Mouse (Mus musculus) cerebellum, adult 11 months (tissue): ENCODE measurements around the gene Ess2.
"Not testable (repeated sequence)": the region's sequence is repeated elsewhere in the genome, so short reads cannot be mapped to it uniquely, and the experiment has no call there.

ENCODE experiments used
- DNase-seq: peaks from one replicate; pipeline ENCODE4 v3.0.0; 2022

Ess2 gene

DNA sequence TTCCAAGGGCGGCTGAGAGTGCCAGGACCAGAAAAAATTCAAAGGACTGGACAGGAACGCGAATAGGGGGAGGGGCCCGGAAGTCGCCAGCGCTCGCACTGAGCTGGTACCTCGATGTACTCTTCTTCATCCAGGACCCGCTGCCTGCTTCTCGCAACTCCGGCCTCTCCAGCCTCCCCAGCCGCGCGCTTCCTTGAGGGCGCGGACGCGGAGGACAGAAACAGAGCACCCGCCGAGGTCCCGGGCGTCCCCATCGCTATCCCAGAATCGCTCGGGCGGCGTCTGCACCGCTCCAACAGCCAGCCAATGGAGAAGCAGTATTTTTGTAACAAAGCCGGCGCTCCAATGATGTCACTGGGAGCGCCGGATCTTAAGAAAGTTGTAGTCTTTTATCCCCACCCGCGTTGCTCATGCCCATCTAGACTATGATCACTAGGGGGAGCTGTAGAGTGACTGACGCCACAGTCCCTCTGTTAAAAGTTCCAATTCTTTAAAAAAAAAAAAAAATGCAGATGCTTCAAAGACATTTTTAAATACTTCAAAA is at the start of gene Ess2:
Gene Ess2 (minus strand): TSS at position 297 of the 544 bp plus-strand sequence.
- DNase-seq, result peak; percentile 87

DNA sequence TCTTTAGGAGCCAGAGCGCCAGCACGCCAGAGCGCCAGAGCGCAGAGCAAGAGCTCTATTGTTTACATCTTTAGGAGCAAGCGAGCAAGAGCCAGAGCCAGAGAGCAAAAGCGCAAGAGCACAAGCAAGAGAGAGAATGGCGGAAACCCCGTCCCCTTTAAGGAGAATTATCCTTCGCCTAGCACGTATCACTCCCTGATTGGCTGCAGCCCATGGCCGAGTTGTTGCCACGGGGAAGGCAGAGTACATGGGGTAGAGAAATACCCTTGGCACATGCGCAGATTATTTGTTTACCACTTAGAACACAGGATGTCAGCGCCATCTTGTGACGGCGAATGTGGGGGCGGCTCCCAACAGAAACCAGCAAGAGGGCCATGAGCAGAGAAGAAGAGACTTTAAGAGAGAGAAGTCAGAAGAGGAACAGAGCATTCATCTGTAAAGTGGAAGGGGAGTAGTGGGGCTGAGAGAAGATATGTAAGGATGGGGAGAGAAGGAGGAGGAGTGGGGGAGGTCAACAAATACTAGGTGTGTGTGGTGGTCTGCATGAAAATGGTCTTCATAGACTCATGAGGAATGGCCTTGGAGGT is 45.0 kb upstream of the Ess2 start:
- DNase-seq, result not testable (repeated sequence)

DNA sequence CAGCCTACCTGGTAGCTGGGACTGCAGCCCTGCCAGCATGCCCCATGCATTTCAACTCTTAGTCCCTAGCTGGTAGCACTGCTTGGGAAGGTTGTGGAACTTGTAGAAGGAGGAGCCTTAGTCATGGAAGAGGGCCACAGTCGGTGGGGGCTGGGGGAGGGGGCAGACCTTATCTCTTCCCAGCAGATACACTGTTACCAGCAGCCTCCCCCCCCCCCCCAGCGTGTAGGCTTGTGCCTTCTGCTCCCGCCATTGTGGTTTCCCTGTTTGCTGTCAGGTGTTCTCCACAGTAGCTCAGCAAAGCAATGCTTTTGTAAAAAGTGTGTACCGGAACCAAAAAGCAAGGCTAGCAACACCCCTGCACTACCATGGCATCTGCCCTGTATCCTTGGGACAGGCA is 40.5 kb upstream of the Ess2 start:
- no peak for DNase-seq

DNA sequence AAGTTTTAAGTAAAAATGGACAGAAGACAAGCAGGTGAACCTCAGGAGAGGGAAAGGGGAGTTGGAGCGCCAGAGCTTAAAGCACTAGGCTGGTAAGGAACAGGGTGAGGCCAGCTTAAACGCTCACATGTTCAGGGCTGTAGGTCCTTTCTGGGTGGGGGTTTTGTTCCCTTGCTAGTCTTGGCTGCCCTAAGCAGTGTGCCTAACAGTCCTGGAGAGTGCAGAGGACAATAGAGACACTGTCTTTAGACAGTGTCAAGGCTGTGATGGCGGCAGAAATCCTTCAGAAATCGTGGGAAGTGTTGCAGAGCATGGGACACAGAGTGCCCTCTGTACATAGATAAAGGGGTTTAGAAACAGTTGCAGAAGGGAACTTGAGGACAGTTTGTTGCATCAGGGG is 38.9 kb upstream of the Ess2 start:
- no peak for DNase-seq

DNA sequence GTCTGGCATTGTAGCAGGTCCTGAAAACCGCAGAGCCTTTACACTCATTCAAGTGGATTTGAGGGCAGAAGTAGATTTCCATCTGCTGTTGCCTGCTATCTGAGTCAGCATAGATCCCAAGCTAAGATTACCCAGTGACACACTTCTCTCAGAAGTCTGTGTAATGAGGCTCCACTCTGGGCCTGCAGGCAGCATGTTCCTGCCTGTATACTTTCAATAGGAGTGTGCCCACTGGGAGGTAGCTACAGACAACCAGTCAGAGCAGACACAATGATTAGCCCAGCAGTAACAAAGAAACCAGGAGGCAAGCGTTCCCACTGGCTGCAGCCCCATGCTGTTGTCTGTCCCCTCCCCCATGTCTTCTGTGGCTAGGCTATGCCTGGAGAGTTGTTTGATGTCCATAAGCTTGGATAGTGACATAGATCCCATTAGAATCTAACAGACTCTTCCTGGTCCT is 38.3 kb upstream of the Ess2 start:
- no peak for DNase-seq

DNA sequence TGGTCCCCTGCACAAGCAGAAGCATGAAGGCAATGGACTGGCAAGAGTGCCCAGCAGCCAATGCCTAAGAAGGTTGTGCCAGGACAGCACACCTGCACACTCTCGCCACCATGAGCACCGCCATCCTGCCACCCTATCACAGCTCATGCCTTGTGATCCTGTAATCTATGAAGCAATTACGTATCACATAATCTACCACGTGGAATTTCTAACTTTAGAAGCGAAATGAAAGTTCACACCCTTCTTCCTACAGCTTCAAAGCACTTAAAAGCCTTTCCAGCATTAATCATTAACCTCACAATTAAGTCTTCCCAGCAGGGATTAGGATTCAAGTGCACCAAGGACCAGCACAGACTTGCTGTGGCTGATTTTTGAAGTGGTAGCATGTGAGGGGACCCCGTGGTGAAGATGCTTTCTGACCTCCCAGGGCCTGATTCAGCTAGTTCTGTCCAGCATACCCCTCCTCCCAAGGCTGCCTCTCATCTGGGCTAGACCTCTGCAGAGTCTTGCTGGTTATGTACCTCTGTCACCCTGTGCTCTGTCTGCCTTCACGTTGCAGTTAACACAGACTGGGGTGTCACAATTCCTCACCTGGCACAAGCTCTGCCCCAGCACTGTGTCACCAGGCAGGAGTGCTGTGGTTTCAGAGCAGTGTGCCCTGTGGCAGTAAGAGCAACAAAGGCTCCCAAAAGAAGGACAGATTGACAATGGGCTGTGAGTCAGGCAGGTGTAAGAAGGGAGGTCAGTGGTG is 34.1 kb upstream of the Ess2 start:
- no peak for DNase-seq

DNA sequence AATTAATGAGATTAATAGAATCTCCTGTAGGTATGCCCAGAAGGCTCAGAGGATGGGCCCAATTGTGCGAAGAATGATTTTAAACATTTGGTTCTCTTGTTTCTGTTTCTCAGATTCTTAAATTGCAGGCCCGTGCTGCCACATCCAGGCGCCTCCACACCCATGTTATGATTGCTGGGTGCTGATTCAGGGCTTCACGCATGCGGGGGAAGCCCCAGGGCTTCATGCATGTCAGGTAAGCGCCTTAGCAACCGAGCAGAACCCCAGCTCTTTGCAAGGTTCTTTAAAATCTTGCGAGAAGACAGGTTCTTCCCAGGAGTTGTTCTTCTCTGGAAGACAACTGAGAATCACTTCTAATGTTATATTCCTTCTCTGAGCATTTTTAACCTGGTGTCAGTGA is 32.3 kb upstream of the Ess2 start:
- no peak for DNase-seq

DNA sequence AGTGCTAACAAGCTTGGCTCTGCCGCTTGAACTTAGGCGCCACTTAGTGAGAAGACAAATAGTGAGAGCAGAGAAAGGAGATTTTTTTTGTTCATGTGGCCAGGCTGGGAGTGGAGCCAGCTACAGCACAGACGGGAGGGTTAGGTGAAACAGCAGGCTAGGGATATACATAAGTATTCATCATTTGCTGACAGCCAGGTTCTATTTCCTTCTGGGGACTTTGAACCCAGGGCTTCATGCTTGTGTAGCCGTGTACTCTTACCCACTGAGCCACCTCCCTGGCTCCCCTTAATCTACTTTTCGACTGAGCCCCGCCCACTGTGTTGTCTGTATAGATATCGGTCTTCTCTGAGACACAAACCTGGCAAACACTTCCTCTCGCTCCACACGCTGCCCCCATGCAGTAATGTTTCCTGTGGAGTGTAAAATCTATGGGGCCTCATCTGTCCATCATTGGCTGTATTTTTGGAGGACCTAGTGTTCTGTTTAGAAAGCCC is 28.2 kb upstream of the Ess2 start:
- no peak for DNase-seq

DNA sequence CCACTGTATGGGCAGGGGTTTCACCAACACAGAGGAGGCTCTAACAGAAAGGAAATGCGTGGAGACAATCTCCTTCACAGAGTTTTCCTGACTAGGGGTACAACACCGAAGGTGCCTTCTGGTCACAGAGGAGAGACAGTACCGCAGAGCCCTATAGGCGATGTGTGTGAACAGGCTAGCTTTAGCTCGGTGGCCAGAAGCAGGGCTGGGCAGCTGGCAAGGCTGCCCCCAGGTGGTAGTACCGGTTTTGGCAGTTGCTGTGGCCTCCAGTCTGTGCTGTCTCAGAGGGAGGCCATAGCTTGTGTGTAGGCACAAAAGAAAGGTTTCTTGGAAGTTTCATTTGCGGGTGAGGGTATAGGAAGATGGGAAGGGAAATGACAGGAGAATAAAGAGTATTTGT is 27.7 kb upstream of the Ess2 start:
- peak; percentile 67 for DNase-seq

DNA sequence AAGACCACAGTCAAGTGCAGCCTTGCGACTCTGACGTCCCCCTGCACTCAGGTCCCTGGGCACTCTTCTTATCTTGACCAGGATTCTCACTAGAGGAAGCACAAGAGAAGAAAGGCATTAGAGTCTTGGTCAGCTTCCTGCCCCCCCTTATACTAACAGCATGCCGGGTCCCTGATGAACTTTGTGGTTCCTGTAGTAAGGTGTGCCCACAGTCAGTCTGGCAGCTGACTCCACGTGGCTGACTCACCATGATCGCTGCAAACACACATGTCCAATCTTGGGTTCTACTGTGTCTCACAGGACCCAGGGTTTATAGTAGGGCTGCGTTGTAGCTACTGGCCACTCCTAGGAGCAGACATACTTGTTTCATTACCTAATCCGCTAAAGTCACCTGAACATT is 27.0 kb upstream of the Ess2 start:
- DNase-seq, result no peak

DNA sequence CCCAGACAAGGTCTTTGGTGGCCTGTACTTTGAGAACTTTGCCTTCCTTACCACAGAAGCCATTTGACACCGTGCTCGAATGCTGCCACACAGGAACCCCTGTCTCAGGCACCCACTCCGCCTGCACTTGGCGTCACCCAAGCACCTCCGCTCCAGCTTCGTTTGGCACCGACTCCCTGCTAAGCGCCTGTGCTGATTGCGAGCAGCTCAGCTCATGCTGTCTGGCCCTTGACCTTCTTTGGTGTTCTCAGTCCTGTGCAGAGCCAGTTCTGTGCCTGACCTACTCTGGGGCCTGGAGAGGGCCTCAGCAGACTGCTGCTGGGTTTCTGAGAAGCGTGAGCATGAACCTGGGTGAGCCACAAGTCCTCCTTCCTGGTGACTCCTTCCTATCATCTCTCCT is 25.6 kb upstream of the Ess2 start:
- DNase-seq, result no peak

DNA sequence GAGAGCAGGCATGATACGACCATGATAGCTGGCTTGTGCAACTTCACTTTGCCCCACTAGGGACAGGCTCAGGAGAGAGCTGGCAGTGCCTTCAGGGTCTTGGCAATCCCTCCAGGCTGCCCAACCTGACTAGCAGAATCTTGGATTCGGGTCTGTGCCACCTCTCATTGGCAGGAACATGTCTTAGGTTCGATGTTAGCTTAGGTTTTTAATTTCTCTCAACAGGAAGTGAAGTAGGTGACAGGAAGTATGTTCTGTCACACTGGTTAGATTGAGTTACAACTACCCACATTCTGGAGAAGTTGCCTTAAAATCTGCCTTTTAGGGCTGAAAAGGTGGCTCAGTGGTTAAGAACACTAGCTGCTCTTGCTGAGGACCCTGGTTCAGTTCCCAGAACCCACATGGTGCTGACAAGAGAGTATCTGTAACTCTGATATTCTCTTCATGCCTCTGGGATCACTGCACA is 23.3 kb upstream of the Ess2 start:
- DNase-seq, result no peak

DNA sequence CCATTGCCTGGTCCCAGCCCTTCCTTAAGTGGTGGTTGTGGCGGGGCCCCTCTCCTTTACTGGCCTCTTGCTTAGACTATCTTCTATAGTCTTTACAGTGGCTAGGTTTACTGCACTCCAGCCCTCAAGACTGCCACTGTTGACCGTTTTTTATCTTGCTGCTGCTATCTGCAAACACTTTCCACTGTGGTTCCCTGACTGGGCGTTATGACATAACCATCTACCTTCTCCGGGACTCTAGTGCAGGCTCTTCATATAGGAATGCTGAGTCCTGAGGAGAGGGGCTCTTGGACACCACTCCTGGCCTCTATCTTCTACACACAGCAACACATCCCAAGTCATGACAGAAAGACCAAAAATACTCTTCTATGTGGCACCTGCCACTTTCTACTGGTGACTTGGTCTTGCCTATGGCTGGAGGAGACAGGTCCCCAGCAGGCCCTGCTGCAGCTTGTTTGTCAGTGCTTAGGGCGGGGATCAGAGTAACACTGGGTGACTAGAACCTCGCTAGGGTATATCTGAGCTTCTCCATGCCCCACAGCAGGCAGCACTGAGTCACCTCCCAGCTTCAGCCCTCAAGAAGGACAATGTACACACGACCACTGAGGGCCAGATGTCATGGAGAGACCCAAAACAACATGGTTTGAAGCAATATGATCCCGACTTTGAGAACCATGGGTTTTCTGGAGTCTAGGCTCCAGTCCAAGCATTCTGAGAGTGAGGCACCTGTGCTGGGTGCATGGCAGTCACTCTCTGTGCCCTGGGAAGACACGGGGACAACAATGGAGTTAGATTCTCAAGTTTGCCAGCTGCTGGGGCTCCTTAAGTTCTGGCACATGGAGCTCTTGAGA is 22.7 kb upstream of the Ess2 start:
- DNase-seq, result no peak

DNA sequence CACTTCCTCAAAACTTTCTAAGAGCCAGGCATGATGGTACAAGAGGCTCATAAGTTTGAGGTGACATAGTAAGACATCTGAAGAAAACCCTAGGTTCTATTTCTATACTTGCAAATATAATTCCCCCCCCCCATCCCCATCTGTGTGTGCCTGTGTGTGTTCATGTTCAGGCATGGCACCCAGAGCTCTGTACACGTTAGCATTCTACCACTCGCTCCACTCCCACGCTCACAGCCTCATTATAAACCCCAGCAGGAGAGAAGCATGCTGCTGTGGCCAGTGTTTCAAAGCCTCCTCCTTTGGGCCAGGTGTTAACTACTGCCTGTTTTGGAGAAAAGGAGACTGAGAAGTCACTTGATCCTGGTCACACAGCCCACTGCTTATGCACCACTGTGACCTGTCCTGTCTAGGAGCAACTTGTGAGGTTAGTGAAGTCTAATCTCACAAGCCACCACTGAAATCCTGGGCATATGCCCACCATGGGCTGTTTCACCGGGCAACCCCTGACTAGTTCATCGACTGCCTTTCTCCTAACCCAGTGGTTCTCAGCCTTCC is 20.8 kb upstream of the Ess2 start:
- DNase-seq, result no peak

DNA sequence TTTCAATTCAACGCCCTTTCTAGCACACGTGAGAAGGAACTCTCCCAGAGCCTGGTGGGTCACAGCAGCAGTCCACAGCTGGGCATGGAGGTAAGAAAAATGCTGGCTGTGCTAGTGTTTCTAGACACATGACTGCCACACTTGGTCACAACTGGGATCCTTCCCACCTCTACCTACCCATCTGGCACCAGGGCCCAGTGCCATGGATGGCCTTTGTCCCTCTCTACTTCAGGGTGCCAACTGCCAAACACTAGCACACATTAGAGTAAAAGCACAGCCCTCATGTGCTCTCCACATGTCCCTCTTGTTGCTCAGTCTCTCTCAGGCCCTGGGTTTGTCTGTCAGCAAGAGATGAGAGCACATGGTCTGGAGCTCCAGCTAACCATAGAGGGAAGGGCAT is 18.5 kb upstream of the Ess2 start:
- DNase-seq, result no peak

DNA sequence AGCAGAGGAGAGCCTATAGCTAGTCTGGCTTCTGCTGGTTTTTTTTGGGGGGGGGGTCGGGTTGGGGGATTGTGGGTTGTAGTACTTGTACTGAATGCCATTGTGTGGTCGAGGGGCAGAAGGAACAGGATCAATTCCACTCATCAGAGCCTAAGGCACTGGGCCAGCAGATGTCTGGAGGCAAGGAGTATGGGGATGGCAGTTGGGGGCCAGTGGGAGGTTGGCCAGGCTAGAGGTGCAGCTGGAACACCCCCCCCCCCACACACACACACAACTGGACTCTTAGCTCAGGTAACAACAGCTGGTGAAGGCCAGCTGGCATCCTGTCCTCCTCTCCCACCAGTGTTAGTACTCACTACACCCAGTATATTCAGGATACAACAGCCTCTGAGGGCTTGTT is 18.1 kb upstream of the Ess2 start:
- no peak for DNase-seq

DNA sequence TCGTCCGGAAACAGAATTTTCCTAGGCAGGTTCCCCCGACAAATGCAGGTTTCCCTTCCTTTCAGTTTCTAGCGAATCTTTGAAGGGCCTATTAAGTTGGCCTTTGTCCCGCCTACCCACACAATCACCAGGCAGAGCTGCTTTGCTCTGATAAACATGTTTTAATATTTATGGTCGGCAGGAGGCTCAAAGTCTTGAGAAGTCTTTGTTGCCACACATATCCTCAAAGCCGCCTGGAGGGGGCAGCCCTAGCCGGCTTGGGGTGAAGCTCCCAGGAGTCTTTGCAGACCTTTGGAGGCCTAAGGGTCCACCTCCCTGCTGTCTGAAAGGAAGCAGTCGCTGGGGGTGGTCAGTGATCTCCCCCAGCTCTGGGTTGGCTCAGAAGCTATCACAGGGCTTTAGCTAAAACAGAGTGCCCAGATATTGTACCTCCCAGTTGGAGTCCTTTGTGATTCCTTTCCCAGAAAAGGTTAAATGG is 17.5 kb upstream of the Ess2 start:
- DNase-seq, result no peak

DNA sequence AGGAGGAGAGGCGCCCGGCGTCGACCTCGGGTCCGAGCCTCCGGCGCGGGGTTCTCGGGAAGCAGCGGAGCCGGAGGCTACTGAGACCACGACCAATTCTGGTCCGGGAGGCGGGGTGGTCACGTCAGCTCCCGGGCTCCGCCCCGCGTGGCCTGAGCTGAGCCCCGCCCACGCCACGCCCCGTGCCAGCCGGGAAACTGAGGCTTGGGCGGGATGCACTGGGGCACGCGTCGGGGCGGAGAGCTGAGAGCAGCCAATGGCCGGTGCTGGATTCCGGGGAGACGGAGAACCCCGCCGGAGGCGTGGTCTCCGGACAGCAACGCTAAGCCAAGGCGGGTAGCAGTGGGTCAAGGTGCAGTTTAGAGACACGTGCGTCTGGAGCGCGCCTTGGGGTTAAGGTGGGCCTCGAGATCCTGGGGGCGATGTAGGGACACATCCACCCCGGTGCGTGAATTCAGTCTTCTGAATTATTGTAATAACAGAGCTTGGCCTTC is 17.0 kb upstream of the Ess2 start, which contains the start of gene Slc25a1:
Gene Slc25a1 (minus strand): TSS at position 133 of the 494 bp plus-strand sequence.
- DNase-seq, result peak; percentile 60

DNA sequence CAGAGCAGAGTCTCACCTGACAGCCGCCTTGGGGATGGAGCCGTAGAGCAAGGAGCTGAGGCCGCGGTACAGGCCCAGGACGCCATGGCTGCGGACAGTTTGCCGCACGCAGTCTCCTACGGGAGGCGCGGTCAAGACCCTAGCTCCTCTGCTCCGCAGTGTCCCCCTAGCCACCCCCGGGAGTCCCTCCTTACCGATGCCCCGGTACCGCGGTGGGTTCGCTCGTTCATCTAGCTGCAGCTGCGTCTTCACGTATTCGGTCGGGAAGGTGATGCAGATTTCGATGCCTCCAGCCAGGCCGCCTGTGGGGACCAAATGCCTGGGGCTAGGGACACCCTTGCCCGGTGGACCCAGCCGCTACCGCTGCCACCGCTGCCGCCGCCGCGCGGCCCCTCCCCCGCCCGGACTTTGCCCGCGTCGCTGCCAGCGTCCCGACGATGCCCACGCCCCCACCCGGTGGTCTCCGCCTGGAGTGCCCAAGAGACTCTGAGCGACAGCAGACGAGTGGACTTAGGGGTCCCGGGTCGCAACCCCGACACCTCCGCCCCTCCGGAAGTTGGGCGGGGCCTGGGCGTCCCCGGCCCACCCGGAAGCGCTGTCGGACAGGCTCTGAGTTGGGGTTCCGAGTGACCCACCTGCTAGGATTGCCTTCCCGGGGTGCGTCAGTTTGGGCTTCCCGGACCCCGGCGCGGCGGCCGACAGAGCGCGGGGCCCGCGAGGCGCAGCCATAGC is 16.4 kb upstream of the Ess2 start:
- no peak for DNase-seq

DNA sequence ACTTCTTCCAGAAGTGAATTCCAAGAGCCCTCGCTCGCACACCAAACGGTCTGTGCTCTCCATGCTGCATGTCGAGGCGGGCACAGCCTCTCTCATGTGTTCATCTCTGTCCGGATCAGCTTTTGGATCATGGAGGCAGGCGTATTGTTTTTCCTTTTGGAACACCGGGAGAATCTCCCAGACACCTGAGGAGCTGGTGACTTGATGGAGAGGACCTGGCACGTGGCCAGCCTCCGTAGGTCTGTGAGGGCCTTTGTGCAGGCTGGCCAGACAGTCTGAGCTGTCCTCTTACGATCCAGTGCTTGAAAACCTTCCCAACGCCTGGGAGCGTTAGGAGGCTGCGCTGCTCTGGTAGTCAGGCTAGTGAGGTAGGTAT is 11.0 kb upstream of the Ess2 start:
- DNase-seq, result peak; percentile 62

DNA sequence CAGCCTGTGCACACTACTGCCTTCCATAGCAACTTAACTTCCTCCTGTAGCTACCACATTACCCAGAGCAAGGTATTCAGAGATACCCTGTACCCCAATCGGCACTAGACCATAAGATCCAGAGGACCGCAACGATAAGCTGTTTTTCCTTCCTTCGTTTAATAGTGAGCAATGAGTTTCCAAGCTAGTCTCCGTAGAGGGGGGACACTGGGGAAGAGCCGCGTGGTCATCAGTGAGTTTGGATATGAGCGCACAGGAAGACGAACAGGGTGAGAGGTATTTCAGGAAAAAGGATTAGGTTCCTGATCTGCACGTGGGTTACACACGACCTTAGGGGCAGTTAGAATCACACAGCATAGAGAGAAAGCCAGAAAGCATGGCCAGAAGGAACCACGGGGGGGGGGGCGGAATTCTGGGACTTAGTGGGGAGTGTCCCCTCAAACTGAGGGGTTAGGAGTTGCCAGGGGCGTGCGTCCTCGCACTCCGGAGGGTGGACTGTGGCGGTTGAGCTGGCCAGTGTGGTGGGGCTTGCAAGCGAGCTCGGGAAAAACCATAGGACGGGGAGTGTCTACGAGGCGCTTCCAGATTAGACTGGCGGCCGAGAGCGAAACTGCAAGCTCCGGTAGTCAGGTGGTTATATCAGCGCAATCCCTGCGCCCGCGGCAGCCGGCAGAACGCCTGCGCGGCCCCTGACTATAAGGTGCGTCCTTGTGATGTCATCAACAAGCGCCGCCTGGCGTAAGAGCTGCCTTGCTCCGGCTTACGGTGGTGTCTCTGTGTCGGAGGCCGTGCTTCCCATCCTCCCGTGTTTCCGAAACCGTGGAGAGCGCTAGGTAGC is 10.4 kb upstream of the Ess2 start:
- peak; percentile 94 for DNase-seq
